Mouse (Mus musculus) intestine, postnatal 0 days (tissue): Measurements from ENCODE around the gene Mobp. TPM values are rescaled to one million over a fixed set of nuclear protein-coding genes. Genes with fewer than 3 reads are reported as not detected.

Experiments used
- ATAC-seq: fragments of 200-750 bp; cut with Nextera tagmentation; 2 replicates; pipeline ENCODE4 v1.8.0; 2017; ENCODE audit warnings: mild to moderate bottlenecking, moderate TSS enrichment, moderate library complexity
- H3K27ac ChIP-seq: fragments of 300-500 bp; sonication (generic); 2 replicates; pipeline ENCODE4 v1.5.1; 2014; ENCODE audit warnings: mild to moderate bottlenecking, low read depth, low read length, moderate library complexity
- H3K27me3 ChIP-seq: fragments of 300-500 bp; sonication (generic); replicated peaks from 2 replicates; pipeline ENCODE4 v1.6.1; 2014; ENCODE audit warnings: low read length, mixed read lengths; ENCODE audit not compliant: control insufficient read depth, insufficient read depth
- H3K36me3 ChIP-seq: fragments of 300-500 bp; sonication (generic); 2 replicates; pipeline ENCODE4 v1.6.1; 2014; ENCODE audit warnings: mild to moderate bottlenecking, moderate library complexity; ENCODE audit not compliant: control insufficient read depth, insufficient read depth
- H3K4me1 ChIP-seq: fragments of 300-500 bp; sonication (generic); replicated peaks from 2 replicates; pipeline ENCODE4 v1.6.1; 2014; ENCODE audit warnings: antibody characterized with exemption, low read length, mixed read lengths; ENCODE audit not compliant: control insufficient read depth, insufficient read depth
- H3K4me2 ChIP-seq: fragments of 300-500 bp; sonication (generic); replicated peaks from 2 replicates; pipeline ENCODE4 v1.6.1; 2014; ENCODE audit warnings: low read depth, mild to moderate bottlenecking, moderate library complexity
- H3K4me3 ChIP-seq: fragments of 300-500 bp; sonication (generic); 2 replicates; pipeline ENCODE4 v1.5.1; 2014; ENCODE audit warnings: low read depth, low read length
- H3K9ac ChIP-seq: fragments of 300-500 bp; sonication (generic); 2 replicates; pipeline ENCODE4 v1.6.1; 2014; ENCODE audit warnings: mild to moderate bottlenecking, low read depth, low read length
- H3K9me3 ChIP-seq: fragments of 300-500 bp; sonication (generic); 2 replicates; pipeline ENCODE4 v1.6.1; 2016; ENCODE audit warnings: mixed run types; ENCODE audit not compliant: control insufficient read depth
- CTCF ChIP-seq: sonication (generic); IDR thresholded peaks from 2 replicates; pipeline ENCODE4 v1.5.1; 2016; ENCODE audit warnings: low read depth, mild to moderate bottlenecking, control low read depth, antibody characterized with exemption, moderate library complexity
- WGBS: fragments of 180-500 bp; shearing (Covaris S2); extraction: QIAGEN DNeasy Blood & Tissue Kit; methylation state at CpG from one replicate; pipeline ENCODE4 v1.1.7; 2014; 5-methylcytosine and 5-hydroxymethylcytosine counted together
- polyA plus RNA-seq: library from polyadenylated mRNA; unstranded; fragments of >200 nt; fragmentation: Nextera tagmentation; extraction: Ambion mirVana; gene quantifications from 2 replicates; pipeline ENCODE4 v1.2.1, GENCODE M21; 2015

Gene Mobp
- polyA plus RNA-seq, 1 experiment from 2014 or later: 0.05 TPM

DNA sequence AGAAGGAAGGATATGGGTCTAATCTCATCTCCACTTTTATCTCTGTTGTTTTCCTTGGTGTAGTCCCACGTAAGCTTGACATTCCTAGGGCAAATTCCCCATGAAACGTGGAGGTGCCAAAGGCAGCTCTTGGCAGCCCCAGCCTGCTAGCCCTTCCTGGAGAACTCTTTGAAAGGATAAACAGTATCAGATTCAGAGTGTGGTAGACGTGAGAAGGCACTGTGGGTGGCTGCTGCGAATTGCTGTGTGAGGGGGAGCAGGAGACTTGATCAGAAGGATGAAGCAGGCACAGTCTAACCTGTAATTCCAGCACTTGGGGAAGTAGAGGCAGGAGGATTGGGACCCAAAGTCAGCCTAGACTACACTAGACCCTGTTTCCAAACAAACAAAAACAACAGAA lies 51.4 kb downstream of the Mobp start:
- H3K9ac ChIP-seq: no peak overlapping the region

DNA sequence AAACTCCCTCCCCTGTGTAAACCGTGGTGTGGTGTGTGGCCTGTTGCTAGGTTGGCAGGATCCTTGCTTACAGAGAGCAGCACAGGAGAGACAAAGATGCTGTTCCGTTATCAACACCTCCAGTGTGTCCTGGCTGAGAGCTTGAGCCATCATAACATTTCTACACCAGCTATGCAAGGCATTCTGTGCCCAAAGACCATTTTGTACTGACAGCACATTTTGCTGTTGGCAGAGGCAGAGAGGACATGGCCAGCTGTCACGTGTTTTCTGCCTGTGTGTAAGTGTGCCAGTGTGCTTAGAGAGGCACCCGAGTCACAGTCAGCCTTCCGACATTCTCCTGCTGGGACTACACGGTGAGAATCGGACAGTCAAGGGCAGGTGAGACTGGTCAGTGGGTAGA lies 52.2 kb downstream of the Mobp start:
- WGBS: 78% methylated on average over 7 of the region's 7 CpGs
- no peak overlapping the region for H3K9ac ChIP-seq
- H3K4me3 ChIP-seq: no peak overlapping the region
- no peak for ATAC-seq
- no peak overlapping the region for H3K4me2 ChIP-seq
- H3K36me3 ChIP-seq: no peaks in the 10 kb centered on the region
- TF ChIP-seq CTCF: no peak
- no peaks in the 10 kb centered on the region for H3K4me1 ChIP-seq
- no peaks in the 10 kb centered on the region for H3K27me3 ChIP-seq
- H3K9me3 ChIP-seq: no peaks in the 10 kb centered on the region
- H3K27ac ChIP-seq: no peak overlapping the region

More for the DNA sequence above, 51.4 kb downstream of the Mobp start:
- Histone ChIP-seq H3K9me3 (no peaks in the 10 kb centered on the region), H3K27me3 (no peaks in the 10 kb centered on the region), H3K4me2 (no peak overlapping the region), H3K36me3 (no peaks in the 10 kb centered on the region), H3K4me1 (no peaks in the 10 kb centered on the region), H3K4me3 (no peak overlapping the region), H3K27ac (no peak overlapping the region)
- 53% methylated on average over 4 of the region's 4 CpGs for WGBS
- TF ChIP-seq CTCF: no peak
- ATAC-seq: no peak

DNA sequence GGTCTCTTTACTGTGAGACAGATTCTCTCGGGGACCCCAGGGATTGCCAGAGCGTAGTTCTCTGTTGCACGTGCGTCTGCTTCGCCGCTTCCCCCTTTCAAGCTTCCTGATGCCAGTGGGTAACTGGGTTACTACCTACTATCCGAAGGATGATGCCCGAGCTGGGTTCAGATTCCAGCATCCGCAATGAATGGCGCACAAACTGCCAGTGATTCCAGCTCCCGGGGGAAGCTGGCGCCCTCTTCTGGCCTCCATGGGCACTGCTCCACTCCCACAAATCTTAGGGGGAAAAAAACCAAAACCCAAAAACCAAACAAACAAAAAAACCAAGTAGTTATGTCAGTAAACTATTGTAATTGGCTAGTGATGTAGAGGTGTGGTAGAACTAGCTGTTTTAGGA lies 53.2 kb downstream of the Mobp start:
- peak; percentile 70 for TF ChIP-seq CTCF
- Histone ChIP-seq H3K4me2 (no peak overlapping the region), H3K9ac (no peak overlapping the region), H3K27ac (no peak overlapping the region), H3K9me3 (no peaks in the 10 kb centered on the region), H3K36me3 (no peaks in the 10 kb centered on the region), H3K4me1 (no peaks in the 10 kb centered on the region), H3K4me3 (no peak overlapping the region), H3K27me3 (no peaks in the 10 kb centered on the region)
- no peak for ATAC-seq
- whole genome bisulfite sequencing: 46% methylated on average over 12 of the region's 12 CpGs

DNA sequence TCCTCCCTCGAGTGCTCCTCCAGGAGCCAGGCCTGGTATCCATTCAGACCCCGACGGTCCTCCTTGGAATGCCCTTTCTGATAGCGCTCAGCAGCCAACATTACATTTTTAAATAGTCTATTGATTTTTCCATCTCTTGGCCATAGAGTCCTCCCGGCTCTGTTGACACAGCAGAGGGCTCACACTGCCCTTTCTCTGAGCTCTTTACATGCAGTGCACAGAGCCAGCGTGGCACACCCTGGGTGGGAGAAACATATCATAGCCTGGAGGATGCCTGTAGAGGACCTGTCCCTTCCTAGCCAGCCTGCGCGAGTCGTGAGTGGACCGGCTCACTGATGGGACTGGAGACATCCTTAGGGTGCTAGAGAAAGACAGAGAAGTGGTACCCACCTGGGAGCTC lies 54.4 kb downstream of the Mobp start:
- 52% methylated on average over 10 of the region's 10 CpGs for WGBS
- H3K27ac ChIP-seq: no peak overlapping the region
- H3K4me2 ChIP-seq: no peak overlapping the region
- no peak for TF ChIP-seq CTCF
- no peaks in the 10 kb centered on the region for H3K9me3 ChIP-seq
- no peaks in the 10 kb centered on the region for H3K4me1 ChIP-seq
- no peak overlapping the region for H3K4me3 ChIP-seq
- ATAC-seq: no peak
- H3K9ac ChIP-seq: no peak overlapping the region
- H3K36me3 ChIP-seq: no peaks in the 10 kb centered on the region
- H3K27me3 ChIP-seq: no peaks in the 10 kb centered on the region

DNA sequence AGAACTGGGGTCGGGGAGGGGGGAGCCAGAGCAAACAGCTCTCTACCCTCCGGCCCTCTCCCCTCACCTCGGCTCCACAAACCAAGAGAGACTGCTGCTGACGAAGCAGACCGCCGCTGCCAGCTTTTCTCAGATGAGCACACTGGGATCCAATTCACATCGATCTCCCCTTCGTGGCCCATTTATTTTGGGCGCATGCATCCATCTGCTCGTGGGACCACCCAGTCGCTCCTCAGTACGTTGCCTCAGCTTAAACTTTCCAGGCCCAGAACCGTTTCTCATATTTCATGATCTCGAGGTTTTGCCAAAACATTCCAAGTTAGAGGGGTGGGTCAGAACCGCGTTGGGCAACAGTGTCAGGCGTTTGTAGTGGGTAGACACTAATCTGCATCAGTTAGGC lies 57.4 kb downstream of the Mobp start:
- Histone ChIP-seq H3K4me3 (no peak overlapping the region), H3K36me3 (no peaks in the 10 kb centered on the region), H3K27me3 (no peaks in the 10 kb centered on the region), H3K4me2 (no peak overlapping the region), H3K9me3 (no peaks in the 10 kb centered on the region), H3K4me1 (no peaks in the 10 kb centered on the region), H3K9ac (no peak overlapping the region), H3K27ac (no peak overlapping the region)
- 67% methylated on average over 17 of the region's 17 CpGs for WGBS
- no peak for TF ChIP-seq CTCF
- ATAC-seq: no peak

DNA sequence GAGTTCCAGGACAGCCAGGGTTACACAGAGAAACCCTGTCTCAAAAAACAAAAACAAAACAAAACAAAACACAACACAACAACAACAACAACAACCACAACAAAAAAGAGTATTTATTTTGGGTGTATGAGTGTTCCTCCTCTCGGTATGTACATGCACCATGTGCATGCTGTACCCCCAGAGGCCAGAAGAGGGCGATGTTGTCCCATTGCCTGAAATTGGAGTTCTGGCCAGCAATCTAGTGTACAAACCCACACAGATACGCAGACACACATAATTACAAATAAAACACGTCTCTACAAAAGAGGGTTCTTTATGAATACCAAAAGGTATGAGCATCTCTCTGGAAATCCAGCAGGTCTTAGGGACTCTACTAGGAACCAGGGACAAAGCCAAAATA lies 60.6 kb downstream of the Mobp start:
- H3K4me1 ChIP-seq: no peaks in the 10 kb centered on the region
- no peak overlapping the region for H3K4me3 ChIP-seq
- H3K9me3 ChIP-seq: no peaks in the 10 kb centered on the region
- no peaks in the 10 kb centered on the region for H3K27me3 ChIP-seq
- WGBS: 79% methylated on average over 4 of the region's 4 CpGs
- no peak overlapping the region for H3K9ac ChIP-seq
- no peaks in the 10 kb centered on the region for H3K36me3 ChIP-seq
- TF ChIP-seq CTCF: peak; percentile 74
- no peak for ATAC-seq
- H3K27ac ChIP-seq: no peak overlapping the region
- no peak overlapping the region for H3K4me2 ChIP-seq

DNA sequence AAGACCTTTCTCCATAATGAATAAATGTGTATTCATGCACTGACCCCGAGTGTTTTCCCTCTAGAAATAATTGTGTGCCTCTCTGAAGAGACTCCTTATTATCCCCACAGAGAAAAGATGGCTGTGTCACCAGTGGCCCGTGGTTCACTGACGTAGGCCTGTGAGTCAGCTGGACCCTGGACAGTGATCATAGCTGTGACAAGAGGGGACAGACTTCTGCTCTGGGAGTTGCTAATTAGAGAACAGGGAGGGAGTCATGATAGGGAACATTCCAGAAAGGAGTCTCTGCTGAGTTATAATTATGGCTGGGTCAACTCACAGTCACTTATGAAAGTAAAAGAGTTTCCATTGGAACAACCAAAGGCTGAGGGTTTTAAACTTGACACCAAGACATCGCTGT lies 61.4 kb downstream of the Mobp start:
- no peaks in the 10 kb centered on the region for H3K27me3 ChIP-seq
- H3K9ac ChIP-seq: no peak overlapping the region
- no peak for ATAC-seq
- no peaks in the 10 kb centered on the region for H3K36me3 ChIP-seq
- H3K4me1 ChIP-seq: no peaks in the 10 kb centered on the region; the same call in 1 of the 2 replicates
- H3K9me3 ChIP-seq: no peaks in the 10 kb centered on the region
- no peak overlapping the region for H3K4me3 ChIP-seq
- no peak overlapping the region for H3K27ac ChIP-seq
- no peak for TF ChIP-seq CTCF
- no peak overlapping the region for H3K4me2 ChIP-seq
- 71% methylated on average over 4 of the region's 4 CpGs for WGBS
